In the genomic region with DNA sequence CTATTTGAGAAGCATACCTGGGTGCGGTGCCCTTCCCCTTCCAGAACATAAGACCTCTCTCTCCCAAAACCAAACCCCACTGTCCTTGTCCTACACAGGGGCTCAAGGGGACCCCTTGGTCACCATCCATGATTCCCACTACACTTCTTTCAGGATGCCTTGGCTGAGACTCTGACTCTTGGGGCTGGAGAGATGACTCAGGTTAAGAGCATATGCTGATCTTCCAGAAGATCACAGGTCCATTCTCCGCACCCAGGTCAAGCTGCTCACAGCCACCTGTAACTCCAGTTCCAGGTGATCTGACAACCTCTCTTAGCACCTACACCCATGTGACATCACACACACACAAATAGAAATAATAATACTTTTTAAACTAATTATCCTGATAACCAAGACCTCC, we compare ENCODE assay signal across 9 mouse cellular contexts. TPM values are rescaled to one million over a fixed set of nuclear protein-coding genes. Genes with fewer than 3 reads are reported as not detected.
A peak's percentile ranks its signal among the peaks of the same experiment; 100 is the strongest.
DNase-seq lines count a peak whose midpoint lies in the region; ATAC-seq lines count a peak whose summit lies in the region.
"Had no signal": no experiment of that assay in that cellular context is flagged by ENCODE, and none has a peak within 500 bp of the region (broad histone marks: within the 10 kb centered on the region; RNA-seq: fewer than 3 reads in every experiment).

No protein-coding gene starts in this region.

- H3K36me3 ChIP-seq in neural tube, embryonic 11.5 days (ENCODE audit: control insufficient read depth, insufficient read depth, low read length): no peaks in the 10 kb centered on the region
- no peaks in the 10 kb centered on the region for H3K36me3 ChIP-seq in liver, embryonic 13.5 days

- H3K4me3 ChIP-seq in neural tube, embryonic 11.5 days (ENCODE audit: low read depth, low read length): peak overlapping the region; percentile 57
- peak overlapping the region; percentile 50 for H3K4me3 ChIP-seq in liver, embryonic 13.5 days (replicated peaks)

- peaks cover 12% of the 10 kb centered on the region; the same call in 1 of the 2 replicates for H3K4me1 ChIP-seq in neural tube, embryonic 11.5 days (ENCODE audit: control insufficient read depth, insufficient read depth, low read length)
- H3K4me1 ChIP-seq in liver, embryonic 13.5 days (replicated peaks): no peaks in the 10 kb centered on the region

- H3K9me3 ChIP-seq in neural tube, embryonic 11.5 days (ENCODE audit: control insufficient read depth, low read length): no peaks in the 10 kb centered on the region
- no peaks in the 10 kb centered on the region for H3K9me3 ChIP-seq in liver, embryonic 13.5 days (replicated peaks)

- H3K4me2 ChIP-seq in neural tube, embryonic 11.5 days (ENCODE audit: low read depth): peak overlapping the region; percentile 72
- peak overlapping the region; percentile 57 for H3K4me2 ChIP-seq in liver, embryonic 13.5 days

- DNase-seq in embryo, embryonic 10.5 days (ENCODE audit: low spot score): peak; percentile 14
- no peak for DNase-seq in embryo, embryonic 9.5 days (ENCODE audit: extremely low spot score)
- DNase-seq in neural tube, embryonic 11.5 days (ENCODE audit: low spot score): no peak
- no peak for DNase-seq in neural tube, embryonic 10.5 days (ENCODE audit: extremely low spot score, low spot score)
- no peak for DNase-seq in liver, embryonic 13.5 days
- no peak for DNase-seq in right cerebral cortex, postnatal 25 days
- no peak for DNase-seq in thymus, adult 18-20 months

- no peak for ATAC-seq in neural tube, embryonic 11.5 days (ENCODE audit: insufficient read depth, low FRiP score, low TSS enrichment)
- no peak for ATAC-seq in liver, embryonic 13.5 days (ENCODE audit: low read depth)
- no peak for ATAC-seq in erythroblast, adult 5-6 weeks (replicated peaks; ENCODE audit: low FRiP score, poor library complexity, severe bottlenecking)

- 29% methylated on average over 2 of the region's 2 CpGs for WGBS in neural tube, embryonic 11.5 days
- WGBS in liver, embryonic 13.5 days (ENCODE audit: insufficient replicate concordance): 28% methylated on average over 2 of the region's 2 CpGs

- peak overlapping the region; percentile 81 for H3K9ac ChIP-seq in neural tube, embryonic 11.5 days (ENCODE audit: low read length)
- no peak overlapping the region for H3K9ac ChIP-seq in liver, embryonic 13.5 days

- H3K27ac ChIP-seq in neural tube, embryonic 11.5 days (ENCODE audit: low read depth, low read length): no peak overlapping the region
- no peak overlapping the region for H3K27ac ChIP-seq in liver, embryonic 13.5 days

- H3K27me3 ChIP-seq in neural tube, embryonic 11.5 days (ENCODE audit: control insufficient read depth, insufficient read depth, low read length): peaks cover 6% of the 10 kb centered on the region; the same call in 1 of the 2 replicates
- peaks cover 48% of the 10 kb centered on the region for H3K27me3 ChIP-seq in liver, embryonic 13.5 days

RNA-seq across cellular contexts. Expression of gene Osbpl5, which starts 16.1 kb away (rescaled TPM):
- 15.8 and 18.9 TPM in 2 replicates for polyA plus RNA-seq in neural tube, embryonic 11.5 days (2014; fragmentation: Nextera tagmentation; extraction: Ambion mirVana)
- polyA plus RNA-seq in liver, embryonic 13.5 days (2015; fragmentation: Nextera tagmentation; extraction: Ambion mirVana): 2.4 and 2.8 TPM in 2 replicates
- total RNA-seq in erythroblast, adult 5-6 weeks (2015; ENCODE audit: low replicate concordance): not detected in 2 replicates
- 0.56 and 0.60 TPM in 2 replicates for total RNA-seq in erythroblast, adult 5-6 weeks (2017; ENCODE audit: low replicate concordance)

RNA-seq across cellular contexts. Expression of gene Mrgprg, which starts 26.1 kb away (rescaled TPM):
- polyA plus RNA-seq in neural tube, embryonic 11.5 days (2014; fragmentation: Nextera tagmentation; extraction: Ambion mirVana): not detected in 2 replicates
- polyA plus RNA-seq in liver, embryonic 13.5 days (2015; fragmentation: Nextera tagmentation; extraction: Ambion mirVana): not detected in 2 replicates
- total RNA-seq in erythroblast, adult 5-6 weeks (2015; ENCODE audit: low replicate concordance): not detected in 2 replicates
- not detected in 2 replicates for total RNA-seq in erythroblast, adult 5-6 weeks (2017; ENCODE audit: low replicate concordance)
- polyA plus RNA-seq: brain, embryonic 14.5 days had no signal

RNA-seq across cellular contexts. Expression of gene Mrgpre, which starts 43.6 kb away (rescaled TPM):
- 2.8 and 4.4 TPM in 2 replicates for polyA plus RNA-seq in neural tube, embryonic 11.5 days (2014; fragmentation: Nextera tagmentation; extraction: Ambion mirVana)
- 0.17 and 0.28 TPM in 2 replicates for polyA plus RNA-seq in liver, embryonic 13.5 days (2015; fragmentation: Nextera tagmentation; extraction: Ambion mirVana)
- not detected in 2 replicates for total RNA-seq in erythroblast, adult 5-6 weeks (2015; ENCODE audit: low replicate concordance)
- total RNA-seq in erythroblast, adult 5-6 weeks (2017; ENCODE audit: low replicate concordance): not detected in 2 replicates

RNA-seq across cellular contexts. Expression of gene Tnfrsf23, which starts 55.0 kb away (rescaled TPM):
- polyA plus RNA-seq in neural tube, embryonic 11.5 days (2014; fragmentation: Nextera tagmentation; extraction: Ambion mirVana): 0.20 and 0.68 TPM in 2 replicates
- 0.17 and 0.44 TPM in 2 replicates for polyA plus RNA-seq in liver, embryonic 13.5 days (2015; fragmentation: Nextera tagmentation; extraction: Ambion mirVana)
- total RNA-seq in erythroblast, adult 5-6 weeks (2015; ENCODE audit: low replicate concordance): 3.3 and 4.0 TPM in 2 replicates
- 0.28 TPM in 1 of 2 replicates, not detected in the other for total RNA-seq in erythroblast, adult 5-6 weeks (2017; ENCODE audit: low replicate concordance)
